Mouse (Mus musculus): ENCODE measurements around the gene Kif26b.

Kif26b gene

GRCm38 (mm10) chr1:178663539-178663938, 134.6 kb downstream of the Kif26b start:
- no peak for DNase-seq (ENCODE audit: low spot score)

- DNase-seq (ENCODE audit: low spot score), result no peak
These were observed 135.5 kb downstream of the Kif26b start for GRCm38 (mm10) chr1:178664271-178664969.

- no peak for DNase-seq (ENCODE audit: low spot score)
These were observed 137.6 kb downstream of the Kif26b start for GRCm38 (mm10) chr1:178666524-178666923.

GRCm38 (mm10) chr1:178667808-178668207, 138.9 kb downstream of the Kif26b start:
- no peak for DNase-seq (ENCODE audit: low spot score)

GRCm38 (mm10) chr1:178668907-178669306, 140.0 kb downstream of the Kif26b start:
- DNase-seq (ENCODE audit: low spot score), result no peak

GRCm38 (mm10) chr1:178673051-178673450, 144.1 kb downstream of the Kif26b start:
- DNase-seq (ENCODE audit: low spot score), result no peak

GRCm38 (mm10) chr1:178673506-178673905, 144.6 kb downstream of the Kif26b start:
- DNase-seq (ENCODE audit: low spot score), result no peak

- no peak for DNase-seq (ENCODE audit: low spot score)
These were observed 146.8 kb downstream of the Kif26b start for GRCm38 (mm10) chr1:178675542-178676252.

- no peak for DNase-seq (ENCODE audit: low spot score)
These were observed 148.2 kb downstream of the Kif26b start for GRCm38 (mm10) chr1:178677160-178677559.

GRCm38 (mm10) chr1:178677630-178678221, 148.8 kb downstream of the Kif26b start:
- no peak for DNase-seq (ENCODE audit: low spot score)

- no peak for DNase-seq (ENCODE audit: low spot score)
These were observed 154.7 kb downstream of the Kif26b start for GRCm38 (mm10) chr1:178683631-178684030.

GRCm38 (mm10) chr1:178684991-178685680, 156.2 kb downstream of the Kif26b start:
- DNase-seq (ENCODE audit: low spot score), result no peak

GRCm38 (mm10) chr1:178686881-178687280, 158.0 kb downstream of the Kif26b start:
- no peak for DNase-seq (ENCODE audit: low spot score)

- no peak for DNase-seq (ENCODE audit: low spot score)
These were observed 160.6 kb downstream of the Kif26b start for GRCm38 (mm10) chr1:178689512-178689911.

- no peak for DNase-seq (ENCODE audit: low spot score)
These were observed 162.8 kb downstream of the Kif26b start for GRCm38 (mm10) chr1:178691679-178692078.

GRCm38 (mm10) chr1:178700102-178700501, 171.2 kb downstream of the Kif26b start:
- no peak for DNase-seq (ENCODE audit: low spot score)

- DNase-seq (ENCODE audit: low spot score), result no peak
These were observed 174.6 kb downstream of the Kif26b start for GRCm38 (mm10) chr1:178703496-178703895.

GRCm38 (mm10) chr1:178707925-178708351, 179.0 kb downstream of the Kif26b start:
- no peak for DNase-seq (ENCODE audit: low spot score)

GRCm38 (mm10) chr1:178708356-178708755, 179.4 kb downstream of the Kif26b start:
- no peak for DNase-seq (ENCODE audit: low spot score)

- DNase-seq (ENCODE audit: low spot score), result peak; percentile 5
These were observed 183.4 kb downstream of the Kif26b start for GRCm38 (mm10) chr1:178712189-178712873.

GRCm38 (mm10) chr1:178714209-178714608, 185.3 kb downstream of the Kif26b start:
- no peak for DNase-seq (ENCODE audit: low spot score)

GRCm38 (mm10) chr1:178716411-178716810, 187.5 kb downstream of the Kif26b start:
- DNase-seq (ENCODE audit: low spot score), result no peak
